Mouse (Mus musculus) yolk sac, embryonic 10.5 days (tissue): ENCODE measurements around the gene Zfp971.
"Not testable (repeated sequence)": the region's sequence is repeated elsewhere in the genome, so short reads cannot be mapped to it uniquely, and the experiment has no call there.

Source experiments
- DNase-seq: peaks from one replicate; pipeline ENCODE4 v3.0.0-alpha.2; 2017; ENCODE audit warnings: low spot score

Gene Zfp971

GRCm38 (mm10) chr2:178023011-178023611, at the start of gene Zfp971:
Gene Zfp971, plus strand, starts transcription at chr2:178023284.
- peak; percentile 28 for DNase-seq

GRCm38 (mm10) chr2:177974814-177975213, 48.3 kb upstream of the Zfp971 start:
- DNase-seq, result not testable (repeated sequence)

GRCm38 (mm10) chr2:178019486-178019885, 3.6 kb upstream of the Zfp971 start:
- not testable (repeated sequence) for DNase-seq

- DNase-seq, result not testable (repeated sequence)
Measured at GRCm38 (mm10) chr2:178020773-178021172, 2.3 kb upstream of the Zfp971 start.

GRCm38 (mm10) chr2:178023861-178024260, 777 bp downstream of the Zfp971 start:
- DNase-seq, result not testable (repeated sequence)

- DNase-seq, result not testable (repeated sequence)
Measured at GRCm38 (mm10) chr2:178027601-178028000, 4.5 kb downstream of the Zfp971 start.

- DNase-seq, result peak; percentile 27
Measured at GRCm38 (mm10) chr2:178058195-178058594, 35.1 kb downstream of the Zfp971 start.

GRCm38 (mm10) chr2:178078166-178078717, 55.2 kb downstream of the Zfp971 start, which contains the start of gene Zfp931:
Gene Zfp931, minus strand, starts transcription at chr2:178078476.
- DNase-seq, result not testable (repeated sequence)
